Mouse (Mus musculus) cerebellum, adult 2 months (tissue): ENCODE measurements at regions not wholly inside any gene's neighbourhood (a gene's known extent, or its start where the extent isn't known, plus 50 kb on each side); places are given as distances from the start of the nearest gene placed in this dataset.

Experiments
- DNase-seq, 2 experiments: peaks; one replicate each; pipeline ENCODE4 v3.0.0; 2021
- H3K27ac ChIP-seq: fragments of 200-500 bp; 2 replicates; pipeline ENCODE4 v1.5.1; 2012; ENCODE audit warnings: low read length, control low read depth, inconsistent platforms; ENCODE audit not compliant: insufficient read depth
- H3K27me3 ChIP-seq: fragments of 200-500 bp; 2 replicates; pipeline ENCODE4 v1.6.1; 2012; ENCODE audit warnings: inconsistent platforms, mild to moderate bottlenecking, low read length, moderate library complexity; ENCODE audit not compliant: control insufficient read depth, insufficient read depth
- H3K4me1 ChIP-seq: fragments of 200-500 bp; 2 replicates; pipeline ENCODE4 v1.6.1; 2011; ENCODE audit warnings: low read length; ENCODE audit not compliant: control insufficient read depth, insufficient read depth
- H3K4me3 ChIP-seq: fragments of 200-500 bp; replicated peaks from 2 replicates; pipeline ENCODE3; 2011; ENCODE audit warnings: mild to moderate bottlenecking, low read depth, low read length, control low read depth; ENCODE audit not compliant: insufficient read depth
- CTCF ChIP-seq: fragments of 200-500 bp; IDR thresholded peaks from 2 replicates; pipeline ENCODE4 v1.5.1; 2011; ENCODE audit warnings: low read depth, mild to moderate bottlenecking, control low read depth, low read length, moderate library complexity, borderline replicate concordance; ENCODE audit not compliant: insufficient read depth
- POLR2A ChIP-seq: fragments of 200-500 bp; IDR thresholded peaks from 2 replicates; pipeline ENCODE4 v1.6.1; 2011; ENCODE audit warnings: low read length, control low read depth, borderline replicate concordance; ENCODE audit not compliant: insufficient read depth
- WGBS: fragments of 180-500 bp; shearing (Covaris S2); methylation state at CpG from one replicate; pipeline ENCODE4 v1.1.7; 2018; 5-methylcytosine and 5-hydroxymethylcytosine counted together

DNA sequence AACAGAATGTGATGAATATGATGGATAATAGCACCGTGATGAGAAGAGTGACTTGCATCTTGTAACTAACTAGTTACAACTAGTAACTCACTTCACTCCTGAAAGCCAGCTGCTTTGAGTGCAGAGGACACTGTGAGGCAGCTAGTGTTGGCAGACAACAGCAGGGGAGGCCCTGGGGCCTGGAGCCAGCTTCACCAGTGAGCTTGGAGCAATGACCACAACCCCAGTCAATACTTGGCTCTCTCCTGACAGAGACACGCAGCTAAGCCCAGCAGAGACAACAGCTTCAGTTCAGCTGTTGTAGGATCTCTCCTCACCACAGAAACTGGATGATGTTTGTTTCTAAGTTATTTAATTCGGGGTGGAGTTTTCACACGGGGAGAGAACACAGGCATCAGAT lies 209.6 kb upstream of the N4bp1 start:
- WGBS: 67% methylated on average over 4 of the region's 4 CpGs
- Histone ChIP-seq H3K27ac (no peak overlapping the region), H3K4me3 (no peak overlapping the region), H3K27me3 (no peaks in the 10 kb centered on the region), H3K4me1 (no peaks in the 10 kb centered on the region)
- no peak for DNase-seq
- TF ChIP-seq POLR2A: no peak
- no peak for TF ChIP-seq CTCF

DNA sequence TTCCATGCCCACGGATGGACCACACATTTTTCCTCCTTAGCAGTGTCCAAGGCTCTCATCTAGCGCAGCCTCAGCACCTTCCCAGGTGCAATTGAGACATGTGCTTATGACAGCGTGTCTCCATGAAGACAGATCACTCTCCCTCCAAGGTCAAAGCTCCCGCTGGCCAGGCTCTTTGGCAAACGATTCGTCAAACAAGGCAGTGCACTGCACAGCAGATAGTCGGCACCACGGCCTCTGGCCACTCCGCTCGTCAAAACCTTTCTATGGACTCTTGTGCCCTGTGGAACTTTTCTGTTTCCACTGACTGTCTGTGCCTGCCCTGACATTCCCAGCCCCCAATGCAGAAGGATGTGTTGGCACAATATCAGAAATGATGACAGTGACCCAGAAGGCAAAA lies 208.7 kb upstream of the N4bp1 start:
- DNase-seq: no peak
- H3K27me3 ChIP-seq: no peaks in the 10 kb centered on the region
- no peak overlapping the region for H3K4me3 ChIP-seq
- TF ChIP-seq CTCF (no peak), POLR2A (no peak)
- no peak overlapping the region for H3K27ac ChIP-seq
- H3K4me1 ChIP-seq: no peaks in the 10 kb centered on the region
- 53% methylated on average over 10 of the region's 10 CpGs for WGBS

DNA sequence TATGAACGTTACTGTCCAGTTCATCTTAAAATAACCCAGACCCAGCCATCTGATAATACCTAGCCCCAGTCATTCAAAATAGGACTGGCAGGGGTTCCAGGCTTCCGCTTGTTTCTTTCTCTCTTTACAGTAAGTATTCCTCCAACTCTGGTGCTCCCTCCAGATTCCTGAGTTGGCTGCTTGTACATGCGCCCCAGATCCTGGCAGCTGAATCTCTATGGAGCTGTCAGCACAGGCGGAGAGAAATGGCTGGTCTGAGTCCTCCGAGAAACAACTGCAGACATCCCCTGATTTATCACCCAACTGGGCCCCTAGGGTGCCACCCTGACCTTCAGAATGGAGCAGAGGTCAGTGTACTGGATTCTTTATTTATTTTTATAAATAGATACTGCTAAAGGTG lies 208.0 kb upstream of the N4bp1 start:
- no peak overlapping the region for H3K27ac ChIP-seq
- no peak for DNase-seq
- WGBS: 60% methylated on average over 5 of the region's 5 CpGs
- no peaks in the 10 kb centered on the region; the same call in 1 of the 2 replicates for H3K4me1 ChIP-seq
- TF ChIP-seq CTCF (no peak), POLR2A (no peak)
- no peaks in the 10 kb centered on the region for H3K27me3 ChIP-seq
- H3K4me3 ChIP-seq: no peak overlapping the region

DNA sequence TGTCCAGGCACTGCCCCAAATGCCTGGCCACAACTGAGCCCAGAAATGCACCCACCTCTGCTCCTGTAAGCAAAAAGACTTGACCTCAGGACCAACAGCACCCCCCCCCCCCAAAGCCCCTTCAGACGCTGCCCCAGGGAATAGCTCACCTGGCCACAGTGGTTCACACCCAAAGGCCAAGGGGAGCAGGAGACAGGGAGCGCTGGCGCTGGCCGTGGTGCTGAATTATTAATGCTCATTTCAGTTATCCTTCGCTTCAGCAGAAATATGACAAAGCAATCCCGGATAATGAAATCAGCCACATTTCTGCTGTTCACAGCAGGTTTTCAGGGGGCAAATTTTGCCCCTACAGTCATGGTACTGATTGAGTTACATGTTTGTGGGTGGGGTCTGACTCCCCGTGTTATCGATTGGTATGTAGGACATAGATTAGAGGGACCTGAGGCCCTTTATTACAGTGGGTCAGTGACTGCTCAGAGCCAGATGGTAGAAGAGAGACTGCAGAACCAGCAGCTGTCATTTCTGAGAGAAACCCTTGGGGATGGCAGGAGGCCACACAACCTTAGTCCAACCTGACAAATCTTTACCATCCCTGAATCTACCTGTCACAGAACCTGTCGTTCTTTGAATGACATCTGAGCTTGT lies 202.5 kb upstream of the N4bp1 start:
- 8% methylated on average over 9 of the region's 9 CpGs for WGBS
- peak; percentile 62 to 71 for DNase-seq
- Histone ChIP-seq H3K27me3 (no peaks in the 10 kb centered on the region), H3K27ac (0 out of 2 replicates have a peak overlapping the region, but pooled peaks have one; percentile 34), H3K4me3 (no peak overlapping the region), H3K4me1 (peaks cover 14% of the 10 kb centered on the region)
- no peak for TF ChIP-seq POLR2A
- TF ChIP-seq CTCF: no peak

DNA sequence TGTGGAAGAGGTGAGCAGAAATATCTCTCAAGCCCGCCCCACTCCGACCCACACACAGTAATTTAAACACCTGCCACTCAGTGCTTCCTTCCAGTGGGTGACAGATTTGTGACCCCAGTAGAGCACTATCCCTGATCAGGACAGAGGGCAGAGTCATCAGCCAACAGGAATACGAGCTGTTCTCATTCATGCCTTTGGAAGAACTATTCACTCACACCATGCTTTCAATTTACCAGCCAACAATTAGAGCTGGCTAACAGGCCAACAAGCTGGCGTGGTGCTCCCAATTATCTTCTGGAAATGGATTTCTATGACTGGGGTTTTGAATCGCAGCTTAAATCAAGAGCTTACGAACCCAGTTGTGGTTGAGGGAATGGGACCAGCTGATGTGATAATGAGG lies 193.2 kb upstream of the N4bp1 start:
- H3K4me1 ChIP-seq: no peaks in the 10 kb centered on the region
- DNase-seq: no peak
- WGBS: 35% methylated on average over 6 of the region's 6 CpGs
- no peak overlapping the region for H3K4me3 ChIP-seq
- TF ChIP-seq CTCF (no peak), POLR2A (no peak)
- no peak overlapping the region for H3K27ac ChIP-seq
- no peaks in the 10 kb centered on the region for H3K27me3 ChIP-seq

DNA sequence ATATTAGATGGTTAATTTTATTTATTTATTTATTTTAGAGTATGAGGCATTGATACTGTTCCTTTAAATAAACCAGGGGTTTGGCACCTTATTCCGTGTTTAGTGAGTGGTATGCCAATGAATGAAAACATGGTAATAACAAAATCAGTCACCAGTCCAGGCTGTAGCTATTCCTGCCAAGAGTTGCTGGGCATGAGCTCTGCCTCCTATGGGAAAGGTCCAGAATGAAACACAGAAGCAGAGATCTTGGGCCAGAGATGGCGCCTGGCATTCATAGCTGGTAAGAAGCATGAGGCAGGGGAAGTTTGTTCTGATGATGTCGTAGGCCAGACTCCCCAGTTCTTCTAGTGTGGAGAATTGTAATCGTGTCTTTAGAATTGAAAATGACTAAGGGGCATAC lies 190.9 kb upstream of the N4bp1 start:
- Histone ChIP-seq H3K27ac (no peak overlapping the region), H3K4me1 (no peaks in the 10 kb centered on the region), H3K27me3 (no peaks in the 10 kb centered on the region), H3K4me3 (no peak overlapping the region)
- 69% methylated on average over 4 of the region's 4 CpGs for WGBS
- DNase-seq: no peak
- TF ChIP-seq CTCF: no peak
- TF ChIP-seq POLR2A: no peak

DNA sequence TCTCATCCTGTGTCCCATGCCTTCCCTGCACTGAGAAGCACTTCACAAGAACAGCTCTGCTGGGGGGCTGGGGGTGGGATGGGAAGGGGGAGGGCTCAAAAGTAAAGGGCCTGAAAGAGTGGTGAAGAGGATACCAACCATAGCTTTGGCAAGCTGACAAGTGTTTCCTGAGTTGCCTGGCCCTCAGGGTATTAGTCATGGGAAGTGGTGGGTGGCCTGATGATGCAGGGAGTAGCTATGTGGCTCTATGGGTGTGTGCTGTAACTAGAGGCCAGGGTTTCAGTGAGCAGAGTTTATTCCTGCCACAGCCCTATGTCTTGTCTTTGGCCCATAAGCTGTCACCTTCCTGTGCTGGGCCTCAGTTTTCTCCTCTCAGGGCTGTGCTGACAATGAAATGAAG lies 186.2 kb upstream of the N4bp1 start:
- no peak for DNase-seq

DNA sequence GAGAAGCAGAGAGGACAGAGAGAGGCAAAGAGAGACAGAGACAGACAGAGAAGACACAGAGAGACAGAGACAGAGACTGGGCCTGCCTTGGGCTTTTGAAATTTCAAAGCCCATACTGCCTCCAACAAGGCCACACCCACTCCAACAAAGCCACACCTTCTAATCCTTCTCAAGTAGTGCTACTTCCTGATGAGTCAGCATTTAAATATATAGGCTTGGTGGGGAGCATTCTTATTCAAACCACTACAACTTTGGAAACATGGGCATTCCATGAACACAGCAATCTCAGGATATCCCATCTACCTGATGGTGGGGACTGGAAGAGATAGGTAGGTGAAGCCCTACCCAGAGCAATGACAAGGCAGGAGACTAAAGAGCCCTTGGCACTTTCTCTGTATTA lies 182.0 kb upstream of the N4bp1 start:
- no peaks in the 10 kb centered on the region for H3K27me3 ChIP-seq
- H3K4me3 ChIP-seq: no peak overlapping the region
- TF ChIP-seq CTCF (no peak), POLR2A (no peak)
- no peak overlapping the region for H3K27ac ChIP-seq
- DNase-seq: no peak
- H3K4me1 ChIP-seq: 0 out of 2 replicates have a peak, but pooled peaks cover 4% of the 10 kb centered on the region

More for the DNA sequence above, 186.2 kb upstream of the N4bp1 start:
- TF ChIP-seq CTCF (no peak), POLR2A (no peak)
- H3K4me3 ChIP-seq: no peak overlapping the region
- H3K4me1 ChIP-seq: no peaks in the 10 kb centered on the region
- no peaks in the 10 kb centered on the region for H3K27me3 ChIP-seq
- no peak overlapping the region for H3K27ac ChIP-seq
